Mouse (Mus musculus): ENCODE data around the gene Nop10. TPM values are rescaled to one million over a fixed set of nuclear protein-coding genes. Genes with fewer than 3 reads are reported as not detected.

Gene Nop10
- polyA plus RNA-seq (2012) = 35.6 and 100 TPM in 2 replicates

DNA sequence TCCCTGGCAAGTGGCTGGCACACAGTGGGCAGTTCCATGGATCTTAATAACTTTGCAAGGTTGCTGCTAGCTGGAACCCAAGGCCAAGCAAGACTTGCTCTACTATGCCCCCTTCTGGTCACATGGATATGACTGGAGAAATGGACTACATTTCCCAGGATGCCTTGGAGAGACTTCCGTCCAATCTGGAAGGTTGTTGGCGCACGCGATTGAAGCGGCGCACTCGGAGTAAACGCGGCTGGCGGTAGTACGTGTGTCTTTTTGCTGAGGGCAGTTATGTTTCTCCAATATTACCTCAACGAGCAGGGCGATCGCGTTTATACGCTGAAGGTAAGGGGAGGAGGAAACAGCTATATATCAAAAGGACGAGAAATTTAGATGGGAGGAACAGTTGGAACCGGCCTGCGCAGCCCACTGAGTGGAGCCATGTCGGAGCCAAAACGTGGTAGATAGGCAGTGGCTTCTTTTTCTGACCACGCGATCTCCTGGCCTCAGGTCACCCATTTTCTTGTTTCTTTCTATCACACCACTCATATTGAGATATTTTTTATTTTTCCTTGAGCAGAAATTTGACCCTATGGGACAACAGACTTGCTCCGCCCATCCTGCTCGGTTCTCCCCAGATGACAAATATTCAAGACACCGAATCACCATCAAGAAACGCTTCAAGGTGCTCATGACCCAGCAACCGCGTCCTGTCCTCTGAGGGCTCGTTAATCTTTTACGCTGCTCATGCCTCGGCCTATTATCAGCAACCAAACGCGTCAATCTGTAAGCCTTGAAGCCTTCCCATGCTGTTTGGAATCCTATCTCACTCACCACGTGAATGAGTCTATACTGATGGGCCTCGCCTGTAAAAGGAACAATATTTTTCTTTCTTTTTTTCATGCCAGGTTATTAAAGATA is at the start of gene Nop10:
Gene Nop10, plus strand, starts transcription at position 179 of the 906 bp plus-strand sequence.
- TF ChIP-seq GATA1 (IDR thresholded peaks at IDR 0.05; ENCODE audit: low read length) = no peak

DNA sequence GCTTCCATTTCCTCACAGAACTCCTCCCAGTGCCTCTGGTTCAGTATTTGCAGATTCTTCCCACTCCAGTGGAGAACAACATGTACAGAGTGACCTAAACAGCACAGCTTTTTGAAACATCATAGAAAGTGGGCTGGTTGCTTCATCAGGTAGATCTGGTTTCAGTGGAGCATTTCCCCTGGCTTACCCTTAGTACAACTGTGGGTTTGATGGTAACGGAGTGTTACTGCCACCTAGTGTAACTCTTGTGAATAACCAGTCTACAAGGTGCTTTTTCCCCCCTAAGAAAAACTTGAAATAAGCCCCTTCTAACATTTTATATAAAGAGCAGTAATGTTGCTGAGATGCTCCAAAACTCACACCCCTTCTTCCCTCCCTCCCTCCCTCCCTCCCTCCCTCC is 45.7 kb upstream of the Nop10 start:
- no peak for TF ChIP-seq GATA1 (IDR thresholded peaks at IDR 0.05; ENCODE audit: low read length)

DNA sequence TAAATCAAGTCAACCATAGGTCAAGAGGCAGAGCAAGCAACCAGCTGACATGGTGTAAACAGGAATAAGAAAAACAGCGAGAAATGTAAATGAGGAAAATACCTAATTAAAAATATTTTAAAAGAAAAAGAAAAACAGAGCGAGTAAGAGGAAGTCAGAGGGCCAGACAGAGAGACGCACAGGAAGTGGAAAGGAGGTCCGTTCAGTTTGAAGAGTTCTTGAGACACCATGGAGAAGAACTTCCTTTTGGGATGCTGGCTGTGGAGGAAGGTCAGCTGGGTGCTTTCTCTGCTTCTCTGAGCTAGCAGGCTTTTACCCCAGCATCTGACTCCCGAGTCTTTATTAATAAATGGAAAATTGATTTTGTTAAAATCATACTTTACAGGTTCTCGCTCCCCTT is 44.1 kb upstream of the Nop10 start:
- TF ChIP-seq GATA1 (IDR thresholded peaks at IDR 0.05; ENCODE audit: low read length) = no peak

DNA sequence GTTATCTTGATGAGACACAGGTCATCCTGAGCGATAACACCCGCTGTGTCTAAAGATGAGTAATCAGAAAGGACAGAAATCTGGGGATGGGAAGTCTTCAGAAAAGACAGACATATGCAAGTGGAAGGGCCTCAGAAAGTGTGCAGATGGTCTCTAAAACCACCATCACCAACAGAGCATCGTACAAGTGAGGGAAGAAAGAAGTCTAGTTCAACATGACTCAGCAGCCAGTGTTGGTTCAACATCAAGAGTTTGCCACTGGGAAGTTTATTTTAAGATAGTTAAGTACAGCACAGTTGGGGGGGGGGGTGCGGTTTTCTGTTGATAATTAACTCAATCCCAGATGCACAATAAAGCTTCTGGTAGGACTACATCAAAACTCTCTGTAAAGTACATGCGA is 40.8 kb upstream of the Nop10 start:
- no peak for TF ChIP-seq GATA1 (IDR thresholded peaks at IDR 0.05; ENCODE audit: low read length)

DNA sequence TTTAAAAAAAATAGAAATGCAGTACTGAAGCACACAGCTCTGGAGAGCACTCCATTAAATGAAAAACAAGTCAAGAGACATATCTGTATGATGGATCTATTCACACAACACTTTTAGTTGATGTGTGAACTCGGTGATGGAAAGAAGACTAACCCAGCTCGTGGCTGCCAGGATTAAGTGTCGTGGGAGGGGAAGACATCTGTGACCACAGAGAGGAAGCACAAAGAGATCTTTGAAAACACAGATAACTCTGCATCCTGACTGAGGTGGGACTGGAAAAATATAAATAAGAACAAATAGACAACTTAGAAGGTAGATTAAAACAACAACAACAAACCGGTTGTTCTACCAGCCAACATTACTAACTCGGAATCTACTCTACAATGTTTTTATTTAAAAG is 39.1 kb upstream of the Nop10 start:
- no peak for TF ChIP-seq GATA1 (IDR thresholded peaks at IDR 0.05; ENCODE audit: low read length)

DNA sequence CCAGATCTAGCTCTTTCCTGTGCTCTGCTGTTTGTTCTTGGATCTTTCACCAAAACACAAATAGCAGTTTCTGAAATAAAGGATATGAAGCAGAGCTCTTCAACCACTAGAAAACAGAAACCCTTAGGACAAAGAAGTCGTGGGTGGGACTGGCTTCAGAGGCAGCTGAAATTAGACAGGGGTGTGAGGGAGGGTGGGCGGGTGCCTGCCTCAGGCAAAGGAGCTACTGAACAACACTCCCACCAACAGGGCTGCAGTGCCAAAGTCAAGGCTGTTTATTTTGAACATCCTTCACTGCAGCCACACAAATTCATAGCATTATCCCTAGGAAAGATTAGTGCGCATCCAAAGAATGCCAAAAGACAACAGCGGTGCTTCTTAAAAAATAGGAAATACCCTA is 37.4 kb upstream of the Nop10 start:
- TF ChIP-seq GATA1 (IDR thresholded peaks at IDR 0.05; ENCODE audit: low read length) = no peak

DNA sequence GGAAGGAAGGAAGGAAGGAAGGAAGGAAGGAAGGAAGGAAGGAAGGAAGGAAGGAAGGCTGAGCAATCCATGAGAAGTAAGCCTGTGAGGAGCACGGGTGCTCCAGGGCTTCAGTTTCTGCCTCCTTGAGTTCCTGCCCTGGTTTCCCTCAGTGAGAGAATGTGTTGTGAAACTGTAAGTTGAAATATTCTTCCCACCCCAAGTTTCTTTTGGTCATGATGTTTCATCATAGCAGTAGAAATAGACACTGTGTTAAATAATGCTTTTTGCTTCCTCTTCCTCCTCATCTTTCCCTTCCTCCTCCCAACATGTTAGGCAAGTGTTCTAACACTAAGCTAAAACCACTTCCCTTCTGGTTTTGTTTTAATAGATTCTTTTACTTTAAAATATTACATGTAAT is 29.1 kb upstream of the Nop10 start:
- no peak for TF ChIP-seq GATA1 (IDR thresholded peaks at IDR 0.05; ENCODE audit: low read length)

DNA sequence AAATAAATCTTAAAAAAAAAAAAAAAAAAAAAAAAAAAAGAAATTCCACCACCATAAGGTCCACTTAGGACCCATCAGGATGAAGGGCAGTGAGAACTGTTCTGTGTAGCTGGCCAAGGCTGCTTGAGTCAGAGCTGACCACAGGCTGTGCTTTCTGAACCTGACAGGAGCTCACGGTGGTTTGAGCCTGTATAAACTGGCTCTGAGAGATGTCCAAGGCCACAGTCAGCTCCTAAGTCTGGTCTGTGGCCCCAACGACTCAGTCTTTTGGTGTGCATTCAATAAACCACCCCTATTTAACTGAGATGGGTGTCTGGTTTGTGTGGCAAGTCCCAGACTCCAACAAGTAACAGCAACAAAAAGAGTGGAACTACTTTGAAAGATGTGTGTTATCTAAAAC is 25.1 kb upstream of the Nop10 start:
- no peak for TF ChIP-seq GATA1 (IDR thresholded peaks at IDR 0.05; ENCODE audit: low read length)

DNA sequence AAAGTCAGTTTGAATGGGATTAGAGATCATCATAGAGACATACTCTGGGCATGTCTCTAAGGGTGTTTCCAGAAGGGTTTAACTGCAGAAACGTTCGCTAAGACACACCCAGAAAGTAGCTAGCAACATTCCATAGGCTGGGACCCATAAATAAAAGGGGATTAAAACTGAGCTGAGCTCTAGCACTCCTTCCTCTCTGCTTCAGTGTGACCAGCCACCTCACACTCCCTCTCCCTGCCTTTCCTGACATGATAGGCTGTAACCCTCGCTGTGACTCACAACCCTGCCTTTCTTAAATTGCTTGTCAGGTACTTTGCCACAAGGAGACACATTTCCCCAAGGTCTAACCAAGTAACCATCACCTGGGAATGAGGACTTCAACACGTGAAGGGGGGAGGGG is 23.7 kb upstream of the Nop10 start:
- TF ChIP-seq GATA1 (IDR thresholded peaks at IDR 0.05; ENCODE audit: low read length) = no peak

DNA sequence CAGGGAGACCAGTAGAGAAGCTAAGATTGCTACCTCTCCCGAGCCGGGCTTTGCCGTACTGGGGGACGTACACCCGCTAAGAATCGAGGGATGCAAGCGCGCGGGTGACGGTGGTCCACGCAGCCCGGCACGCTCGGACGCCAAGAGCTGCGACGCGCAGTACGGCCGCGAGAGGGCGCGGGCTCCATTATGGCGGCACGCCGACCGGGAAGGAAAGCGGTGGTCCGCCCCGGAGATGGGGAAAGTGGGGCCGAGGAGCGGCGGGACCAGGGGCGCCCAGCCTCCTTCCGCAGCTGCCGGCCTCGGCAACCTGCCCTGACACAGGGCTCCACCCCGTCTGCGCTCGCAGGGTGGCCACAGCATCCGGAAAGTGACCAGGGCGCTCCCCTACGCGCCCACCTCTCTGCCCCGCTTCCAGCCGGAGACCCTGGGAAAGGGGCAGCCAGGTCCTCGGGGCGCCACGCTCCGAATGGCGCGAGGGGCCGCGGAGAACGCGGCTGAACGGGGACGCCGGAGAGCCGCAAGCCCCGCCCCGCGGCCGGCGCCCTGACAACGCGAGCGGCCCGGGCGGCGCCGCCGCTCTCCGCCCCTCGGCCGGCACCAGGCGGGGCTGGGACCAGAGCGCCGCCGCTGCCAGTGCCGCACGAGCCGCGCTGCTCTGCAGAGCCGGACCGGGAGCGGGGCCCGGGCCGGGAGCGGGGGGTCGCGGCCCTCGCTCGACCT is 22.4 kb upstream of the Nop10 start, which contains the start of gene Lpcat4:
Gene Lpcat4, plus strand, starts transcription at position 257 of the 723 bp plus-strand sequence.
- no peak for TF ChIP-seq GATA1 (IDR thresholded peaks at IDR 0.05; ENCODE audit: low read length)

DNA sequence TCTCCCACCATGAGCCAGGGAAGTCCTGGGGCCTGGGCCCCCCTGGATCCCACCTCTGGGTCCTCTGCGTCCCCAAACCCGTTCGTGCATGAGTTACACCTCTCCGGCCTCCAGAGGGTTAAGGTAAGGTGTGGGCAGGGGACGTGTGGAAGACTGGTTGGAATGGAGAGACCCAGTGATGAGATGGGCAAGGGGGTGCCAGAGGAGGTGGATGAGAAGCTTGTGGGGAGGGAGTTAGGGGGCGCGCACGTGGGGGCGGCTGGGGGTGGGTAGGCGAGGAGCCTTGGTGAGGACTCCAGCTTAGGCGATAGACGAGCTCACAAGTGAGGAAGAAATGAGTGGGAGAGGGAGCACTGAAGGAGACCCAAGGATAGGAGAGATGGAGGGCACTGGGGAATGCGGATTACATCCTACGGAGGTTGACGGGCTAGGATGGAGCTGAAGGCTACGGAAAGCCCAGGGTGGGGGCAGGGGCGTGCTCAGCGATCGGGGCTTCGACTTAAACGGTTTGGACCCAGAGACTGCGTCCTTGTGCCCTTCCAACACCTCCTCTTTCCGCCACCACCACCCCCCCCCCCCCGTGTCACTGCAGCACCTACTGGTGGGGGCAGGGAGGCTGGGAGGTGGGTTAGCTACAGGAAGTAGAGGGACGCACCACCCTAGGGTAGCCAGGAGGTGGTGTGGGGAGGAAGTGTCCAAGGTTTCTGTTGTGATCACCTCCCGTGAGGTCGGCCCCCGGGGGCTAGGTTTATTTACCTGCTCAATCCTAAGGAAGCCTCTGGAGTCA is 21.6 kb upstream of the Nop10 start:
- no peak for TF ChIP-seq GATA1 (IDR thresholded peaks at IDR 0.05; ENCODE audit: low read length)

DNA sequence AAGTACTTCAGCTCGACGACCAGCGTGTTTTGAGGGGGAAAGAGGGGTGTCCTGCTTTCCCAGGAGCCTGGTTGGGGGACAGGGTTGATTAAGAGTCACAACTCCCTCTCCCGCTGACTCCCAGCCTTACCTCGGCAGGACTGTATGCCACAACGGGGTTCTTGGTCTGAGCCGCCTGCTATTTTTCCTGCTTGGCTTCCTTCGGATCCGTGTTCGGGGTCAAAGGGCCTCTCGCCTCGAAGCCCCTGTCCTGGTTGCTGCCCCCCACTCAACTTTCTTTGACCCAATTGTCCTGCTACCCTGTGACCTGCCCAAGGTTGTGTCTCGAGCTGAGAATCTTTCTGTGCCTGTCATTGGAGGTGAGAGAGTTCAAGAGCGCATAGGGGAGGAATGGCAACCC is 19.9 kb upstream of the Nop10 start:
- TF ChIP-seq GATA1 (IDR thresholded peaks at IDR 0.05; ENCODE audit: low read length) = no peak

DNA sequence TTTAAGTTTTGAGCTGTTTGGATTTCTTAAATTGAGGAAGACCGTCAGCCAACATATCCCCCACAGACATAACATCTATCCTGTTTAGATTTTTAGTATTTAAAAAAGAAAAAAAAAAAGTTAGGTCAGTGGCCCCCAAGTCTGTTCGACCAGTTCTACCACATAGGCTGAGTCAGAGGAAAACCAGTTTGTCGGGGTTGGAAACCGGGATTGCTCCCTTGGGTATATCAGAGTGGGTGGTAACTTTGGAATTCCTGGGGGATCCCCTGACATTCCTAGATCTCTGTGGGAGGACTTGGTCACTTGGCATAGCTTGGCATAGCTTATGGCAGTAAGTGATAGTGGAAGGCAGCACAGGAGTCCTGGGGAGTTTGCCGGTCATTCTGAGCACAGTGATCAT is 16.4 kb upstream of the Nop10 start:
- no peak for TF ChIP-seq GATA1 (IDR thresholded peaks at IDR 0.05; ENCODE audit: low read length)

DNA sequence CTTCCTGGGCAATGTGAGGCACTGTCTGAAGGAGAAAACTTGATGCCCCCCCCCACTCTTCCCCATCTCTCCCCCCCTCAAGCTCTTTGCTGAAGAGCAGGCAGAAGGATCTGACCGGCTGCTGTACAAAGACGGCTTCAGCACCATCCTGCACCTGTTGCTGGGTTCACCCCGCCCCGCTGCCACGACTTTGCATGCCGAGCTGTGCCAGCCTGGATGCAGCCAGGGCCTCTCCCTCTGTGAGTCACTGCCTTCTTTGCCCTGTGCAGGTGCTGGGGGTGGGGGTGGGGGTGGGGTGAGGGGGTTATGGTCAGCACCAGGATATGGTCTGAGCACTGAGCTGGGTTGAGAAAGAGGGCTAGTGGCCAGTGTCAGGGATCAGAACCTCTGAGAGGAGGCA is 15.5 kb upstream of the Nop10 start:
- TF ChIP-seq GATA1 (IDR thresholded peaks at IDR 0.05; ENCODE audit: low read length) = no peak

DNA sequence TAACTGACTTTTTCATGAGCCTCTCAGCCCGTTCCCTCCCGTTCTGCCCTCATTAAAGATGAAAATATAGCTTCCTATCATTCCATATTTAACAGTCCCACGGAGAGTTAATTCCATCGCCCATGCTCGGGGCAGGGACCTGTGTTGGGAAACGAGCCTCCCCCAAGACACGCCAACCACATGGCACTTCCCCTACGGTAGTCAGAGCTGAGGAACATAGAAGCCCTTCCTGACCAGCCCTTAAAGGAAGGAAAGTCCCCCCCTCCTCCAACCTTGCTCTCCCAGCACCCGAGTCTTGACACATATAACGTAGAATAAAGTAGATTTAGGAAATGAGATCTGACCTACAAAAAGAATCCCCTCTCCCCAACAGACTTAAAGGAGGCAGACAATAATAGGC is 14.4 kb upstream of the Nop10 start:
- no peak for TF ChIP-seq GATA1 (IDR thresholded peaks at IDR 0.05; ENCODE audit: low read length)

All from G1E-ER4 (cell line).